Mouse (Mus musculus) heart, embryonic 10.5 days (tissue): ENCODE measurements around the gene Hoxd3. TPM values are rescaled to one million over a fixed set of nuclear protein-coding genes. Genes with fewer than 3 reads are reported as not detected.

Experiments
- DNase-seq: peaks from one replicate; pipeline ENCODE4 v3.0.0-alpha.2; 2017; ENCODE audit warnings: low spot score
- H3K27ac ChIP-seq: fragments of 300-500 bp; sonication (generic); 2 replicates; pipeline ENCODE4 v1.5.1; 2016; ENCODE audit warnings: mild to moderate bottlenecking
- H3K27me3 ChIP-seq: fragments of 300-500 bp; sonication (generic); 2 replicates; pipeline ENCODE4 v1.6.1; 2016; ENCODE audit warnings: mild to moderate bottlenecking; ENCODE audit not compliant: poor library complexity, insufficient read depth, severe bottlenecking
- H3K36me3 ChIP-seq: fragments of 300-500 bp; sonication (generic); 2 replicates; pipeline ENCODE4 v1.6.1; 2016; ENCODE audit warnings: mild to moderate bottlenecking, moderate library complexity
- H3K4me1 ChIP-seq: fragments of 300-500 bp; sonication (generic); 2 replicates; pipeline ENCODE4 v1.6.1; 2016; ENCODE audit warnings: mild to moderate bottlenecking
- H3K4me3 ChIP-seq: fragments of 300-500 bp; sonication (generic); 2 replicates; pipeline ENCODE4 v1.5.1; 2016; ENCODE audit warnings: mild to moderate bottlenecking, moderate library complexity
- H3K9me3 ChIP-seq: fragments of 300-500 bp; sonication (generic); 2 replicates; pipeline ENCODE4 v1.6.1; 2016; ENCODE audit warnings: mild to moderate bottlenecking, moderate library complexity
- WGBS: fragments of 180-500 bp; shearing (Covaris S2); methylation state at CpG from one replicate; pipeline ENCODE4 v1.1.7; 2016; 5-methylcytosine and 5-hydroxymethylcytosine counted together
- polyA plus RNA-seq: library from polyadenylated mRNA; unstranded; fragments of >200 nt; fragmentation: Nextera tagmentation; extraction: Ambion mirVana; gene quantifications from 2 replicates; pipeline ENCODE4 v1.2.1, GENCODE M21; 2016

The Hoxd3 gene
- 0.73 and 2.9 TPM in 2 replicates for polyA plus RNA-seq

DNA sequence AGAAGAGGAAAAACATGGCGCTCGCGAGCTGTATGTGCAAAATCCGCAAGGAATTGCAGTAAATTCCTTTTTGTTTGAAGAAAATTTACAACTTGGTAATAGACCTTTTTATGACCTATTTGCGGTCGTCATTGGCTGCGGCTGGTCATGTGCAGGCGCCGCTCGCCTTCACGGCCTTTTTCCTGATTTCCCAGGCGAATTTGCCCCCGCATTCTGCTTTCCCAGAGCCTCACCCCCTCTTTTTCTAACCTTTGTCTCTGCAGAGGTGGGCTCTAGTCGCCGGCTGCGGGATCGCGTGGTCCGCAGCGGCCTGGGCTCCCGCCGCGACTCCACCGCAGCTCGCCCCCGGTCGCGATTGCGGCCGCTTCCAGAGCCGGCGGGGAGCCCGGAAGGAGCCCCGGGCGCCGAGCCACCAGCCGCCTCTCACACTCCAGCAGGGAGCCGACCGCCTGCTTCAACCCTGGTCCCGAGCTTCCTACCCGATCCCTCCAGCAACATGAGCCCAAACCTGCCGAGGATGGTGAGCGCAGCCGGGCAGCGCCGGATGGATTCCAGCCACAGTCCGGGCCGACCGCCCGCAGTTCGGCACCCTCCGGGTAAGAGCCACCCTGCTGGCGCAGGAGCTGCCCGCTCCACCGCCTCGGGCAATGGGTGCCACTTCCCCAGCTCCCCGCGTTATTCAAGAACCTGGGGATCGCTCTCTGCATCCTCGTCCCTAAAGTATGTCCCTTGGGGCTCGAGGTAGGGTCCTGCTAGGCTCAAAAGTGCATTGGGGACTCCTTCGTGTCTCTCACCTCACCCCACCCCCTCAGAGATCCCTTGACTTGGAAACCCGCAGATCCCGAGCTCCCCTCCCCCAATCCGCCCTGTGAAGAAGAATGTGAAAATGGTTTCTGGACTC lies at the start of gene Hoxd3, which contains the start of gene Hoxd4:
Hoxd3 (plus strand) TSS at position 207 of the 901 bp plus-strand sequence.
Hoxd4 (plus strand) TSS at position 209 of the 901 bp plus-strand sequence.
- Histone ChIP-seq H3K27ac (peak within 1 kb of the TSS; percentile 59; the same call in 1 of the 2 replicates), H3K9me3 (no peaks in the 10 kb centered on the region), H3K4me3 (peak within 1 kb of the TSS; percentile 59), H3K27me3 (peaks cover 100% of the 10 kb centered on the region), H3K36me3 (no peaks in the 10 kb centered on the region), H3K4me1 (peaks cover 13% of the 10 kb centered on the region)
- DNase-seq = no peak
- WGBS = under 1% methylated on average over 65 of the region's 65 CpGs

DNA sequence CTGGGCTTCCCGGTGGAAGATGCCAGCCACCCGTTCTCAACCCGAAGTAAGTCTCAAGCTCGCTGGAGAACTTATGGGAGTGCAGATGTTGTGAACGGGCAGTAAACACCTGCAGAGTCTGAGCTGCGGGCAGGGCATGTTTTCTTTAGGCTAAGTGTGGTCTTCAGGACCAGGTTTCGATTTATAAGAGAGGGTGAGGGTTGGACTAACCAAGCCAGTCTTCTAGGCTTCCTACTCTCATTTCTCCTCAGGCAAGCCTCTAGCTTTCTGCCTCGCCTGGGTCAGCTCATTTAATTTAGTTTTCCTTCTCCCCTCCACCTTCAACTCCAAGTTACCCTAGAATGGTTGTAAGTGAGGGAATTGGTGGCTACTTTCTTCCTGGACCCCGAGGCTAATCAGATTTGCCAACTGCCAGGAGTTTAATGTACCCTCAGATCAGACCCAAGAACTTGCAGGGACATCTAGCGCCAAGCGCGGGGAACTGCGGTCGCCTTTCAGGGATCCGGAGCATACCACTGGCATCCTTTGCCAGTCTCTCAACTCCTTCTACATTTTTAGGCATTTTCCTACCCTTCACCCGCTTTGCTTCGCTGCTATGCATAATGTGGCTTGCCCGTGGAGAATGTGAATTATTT lies 48.3 kb upstream of the Hoxd3 start:
- Histone ChIP-seq H3K36me3 (no peaks in the 10 kb centered on the region), H3K27me3 (peaks cover 100% of the 10 kb centered on the region), H3K4me3 (no peak overlapping the region), H3K27ac (no peak overlapping the region), H3K4me1 (peaks cover 17% of the 10 kb centered on the region), H3K9me3 (no peaks in the 10 kb centered on the region)
- DNase-seq = peak; percentile 74
- 4% methylated on average over 18 of the region's 18 CpGs for WGBS

DNA sequence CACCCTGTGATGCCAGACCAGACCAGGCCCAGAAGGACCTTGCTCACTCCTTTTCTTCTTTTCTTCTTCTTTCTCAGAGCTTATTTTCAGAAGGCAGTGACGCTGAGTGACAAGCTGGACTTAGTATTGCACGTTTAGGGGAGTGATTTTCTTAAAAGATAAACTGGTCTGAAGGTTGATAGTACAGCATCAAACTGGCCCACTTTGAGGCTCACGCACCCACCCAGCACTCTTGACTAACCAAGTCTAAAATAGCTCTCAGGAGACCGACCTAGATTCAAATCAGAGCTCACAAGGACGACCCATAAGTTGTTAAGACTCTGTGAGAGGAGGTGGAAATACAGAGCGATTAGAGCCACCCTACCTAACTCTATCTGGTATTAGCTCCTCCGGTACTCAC lies 45.3 kb upstream of the Hoxd3 start:
- Histone ChIP-seq H3K4me3 (no peak overlapping the region), H3K4me1 (peaks cover 13% of the 10 kb centered on the region), H3K27me3 (peaks cover 100% of the 10 kb centered on the region), H3K27ac (no peak overlapping the region), H3K9me3 (no peaks in the 10 kb centered on the region), H3K36me3 (no peaks in the 10 kb centered on the region)
- peak; percentile 47 for DNase-seq
- 5% methylated on average over 7 of the region's 7 CpGs for WGBS

DNA sequence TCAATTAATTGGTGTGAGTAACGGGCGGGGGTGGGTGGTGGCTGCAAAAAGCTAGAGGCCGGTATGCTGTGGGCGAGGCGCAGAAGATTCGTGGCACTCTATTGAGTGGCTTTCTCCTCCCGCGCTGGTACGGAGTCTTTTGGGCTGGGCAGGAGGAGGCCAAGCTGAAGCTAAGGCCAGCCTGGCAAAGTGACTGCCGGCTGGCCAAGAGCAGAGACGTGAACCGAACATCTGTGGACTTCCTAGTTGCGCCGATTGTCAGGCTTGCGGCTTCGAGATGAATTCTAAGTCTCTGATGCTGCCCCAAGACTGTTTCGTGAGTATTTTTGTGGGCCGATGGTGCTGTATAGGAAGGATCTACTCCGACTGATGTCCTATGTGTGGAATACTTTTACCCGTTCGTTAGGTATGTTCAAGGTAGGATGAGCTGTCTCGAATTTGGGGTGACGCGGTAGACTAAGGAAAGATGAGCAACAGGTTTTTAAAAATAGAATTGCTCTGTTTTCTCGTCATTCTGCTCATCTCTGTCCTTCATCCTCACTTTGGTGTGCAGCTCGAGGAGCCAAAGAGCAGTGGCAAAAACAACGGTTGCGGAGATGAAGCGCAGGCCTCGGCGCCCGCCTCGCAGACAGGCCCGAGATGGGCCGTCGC lies 44.4 kb upstream of the Hoxd3 start:
- 1% methylated on average over 36 of the region's 36 CpGs for WGBS
- no peak overlapping the region for H3K27ac ChIP-seq
- H3K27me3 ChIP-seq = peaks cover 100% of the 10 kb centered on the region
- peak overlapping the region; percentile 54 for H3K4me3 ChIP-seq
- H3K9me3 ChIP-seq = no peaks in the 10 kb centered on the region
- H3K36me3 ChIP-seq = no peaks in the 10 kb centered on the region
- peaks cover 13% of the 10 kb centered on the region for H3K4me1 ChIP-seq
- DNase-seq = peak; percentile 76

DNA sequence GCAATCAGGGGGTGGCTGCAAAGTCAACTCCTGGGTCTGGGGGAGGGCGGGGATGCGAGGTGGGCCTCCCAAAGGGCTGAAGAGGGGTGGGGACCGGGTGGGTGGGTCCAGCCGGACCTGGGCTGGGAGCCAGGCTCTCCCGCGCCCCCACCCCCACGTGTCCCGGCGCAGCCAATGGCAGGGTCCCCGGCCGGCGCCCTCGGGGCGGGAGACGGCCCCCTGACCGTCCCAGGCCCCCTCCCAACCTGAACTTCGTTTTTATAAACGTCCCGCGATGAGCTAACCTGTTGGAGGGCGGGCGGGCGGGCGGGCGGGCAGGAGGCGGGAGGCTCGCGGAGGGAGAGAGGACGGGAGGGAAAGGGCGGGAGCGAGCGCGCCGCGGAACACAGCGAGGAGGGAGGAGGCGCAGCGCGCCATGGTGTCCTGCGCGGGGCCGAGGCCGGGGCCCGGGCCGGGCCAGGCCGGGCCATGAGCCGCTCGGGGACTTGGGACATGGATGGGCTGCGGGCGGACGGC lies 43.8 kb upstream of the Hoxd3 start, which contains the start of gene Hoxd13:
Hoxd13 (plus strand) TSS at position 469 of the 516 bp plus-strand sequence.
- H3K9me3 ChIP-seq = no peaks in the 10 kb centered on the region
- H3K27ac ChIP-seq = no peak within 1 kb of the TSS
- under 1% methylated on average over 48 of the region's 51 CpGs for WGBS
- H3K4me1 ChIP-seq = peaks cover 18% of the 10 kb centered on the region
- peaks cover 100% of the 10 kb centered on the region for H3K27me3 ChIP-seq
- peak within 1 kb of the TSS; percentile 54 for H3K4me3 ChIP-seq
- no peak for DNase-seq
- no peaks in the 10 kb centered on the region for H3K36me3 ChIP-seq

DNA sequence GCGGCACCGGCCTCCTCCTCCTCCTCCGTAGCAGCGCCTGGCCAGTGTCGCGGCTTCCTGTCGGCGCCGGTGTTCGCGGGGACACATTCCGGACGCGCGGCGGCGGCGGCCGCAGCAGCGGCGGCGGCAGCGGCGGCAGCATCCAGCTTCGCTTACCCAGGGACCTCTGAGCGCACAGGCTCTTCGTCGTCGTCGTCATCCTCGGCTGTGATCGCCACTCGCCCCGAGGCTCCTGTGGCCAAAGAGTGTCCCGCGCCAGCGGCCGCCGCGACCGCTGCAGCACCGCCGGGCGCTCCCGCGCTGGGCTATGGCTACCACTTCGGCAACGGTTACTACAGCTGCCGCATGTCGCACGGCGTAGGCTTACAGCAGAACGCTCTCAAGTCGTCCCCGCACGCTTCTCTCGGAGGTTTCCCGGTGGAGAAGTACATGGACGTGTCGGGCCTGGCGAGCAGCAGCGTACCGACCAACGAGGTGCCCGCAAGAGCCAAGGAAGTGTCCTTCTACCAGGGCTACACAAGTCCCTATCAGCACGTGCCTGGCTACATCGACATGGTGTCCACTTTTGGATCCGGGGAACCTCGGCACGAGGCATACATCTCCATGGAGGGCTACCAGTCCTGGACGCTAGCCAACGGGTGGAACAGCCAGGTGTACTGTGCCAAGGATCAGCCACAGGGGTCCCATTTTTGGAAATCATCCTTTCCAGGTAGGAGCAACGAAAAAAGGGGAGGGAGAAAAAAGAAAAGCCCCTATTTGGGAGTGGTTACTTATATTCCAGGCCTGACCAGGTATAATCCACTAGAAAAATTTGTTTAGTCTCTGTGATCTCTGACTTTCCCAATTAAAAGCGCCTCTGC lies 43.1 kb upstream of the Hoxd3 start:
- Histone ChIP-seq H3K9me3 (no peaks in the 10 kb centered on the region), H3K4me1 (peaks cover 19% of the 10 kb centered on the region), H3K36me3 (no peaks in the 10 kb centered on the region), H3K4me3 (peak overlapping the region; percentile 54), H3K27me3 (peaks cover 100% of the 10 kb centered on the region), H3K27ac (no peak overlapping the region)
- WGBS = under 1% methylated on average over 67 of the region's 74 CpGs
- peak; percentile 78 for DNase-seq

DNA sequence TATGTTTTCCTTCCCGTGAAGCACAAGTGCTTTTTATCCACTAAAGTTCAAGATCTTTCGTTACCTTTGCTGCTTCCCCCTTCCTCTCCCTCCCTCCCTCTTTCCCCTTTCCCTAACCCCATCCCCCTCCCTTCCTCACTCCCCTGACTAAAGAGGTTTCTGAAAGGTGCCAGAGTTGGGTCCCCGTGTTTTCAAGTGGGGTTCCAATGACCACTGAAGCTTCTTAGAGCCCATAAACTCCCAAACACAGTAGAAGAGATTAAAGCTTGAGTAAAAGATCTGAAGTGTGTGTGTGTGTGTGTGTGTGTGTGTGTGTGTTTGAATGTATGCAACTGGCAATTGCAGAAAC lies 42.5 kb upstream of the Hoxd3 start:
- peaks cover 21% of the 10 kb centered on the region for H3K4me1 ChIP-seq

DNA sequence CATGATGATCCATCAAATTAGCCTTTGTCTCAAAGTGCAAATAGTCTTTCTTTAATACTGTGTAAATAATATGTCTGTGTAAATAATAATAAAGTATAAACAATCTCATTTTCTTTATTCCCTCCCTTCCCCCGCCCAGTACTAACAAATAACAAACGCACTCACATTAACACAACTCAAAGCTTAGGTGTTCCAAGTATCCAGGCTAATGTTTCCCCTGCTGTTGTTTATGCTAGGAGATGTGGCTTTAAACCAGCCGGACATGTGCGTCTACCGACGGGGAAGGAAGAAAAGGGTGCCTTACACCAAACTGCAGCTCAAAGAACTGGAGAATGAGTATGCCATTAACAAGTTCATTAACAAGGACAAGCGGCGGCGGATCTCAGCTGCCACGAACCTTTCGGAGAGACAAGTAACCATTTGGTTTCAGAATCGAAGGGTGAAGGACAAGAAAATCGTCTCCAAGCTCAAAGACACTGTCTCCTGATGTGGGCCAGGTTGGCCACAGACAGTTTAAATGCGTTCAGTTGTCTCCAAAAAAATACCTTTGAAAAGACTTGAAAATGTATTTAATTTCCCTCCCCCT lies 42.0 kb upstream of the Hoxd3 start:
- H3K9me3 ChIP-seq = no peaks in the 10 kb centered on the region
- WGBS = 2% methylated on average over 14 of the region's 14 CpGs
- peak; percentile 47 for DNase-seq
- peaks cover 100% of the 10 kb centered on the region for H3K27me3 ChIP-seq
- no peak overlapping the region for H3K4me3 ChIP-seq
- no peaks in the 10 kb centered on the region for H3K36me3 ChIP-seq
- no peak overlapping the region for H3K27ac ChIP-seq
- peaks cover 24% of the 10 kb centered on the region for H3K4me1 ChIP-seq

More for the DNA sequence above, 42.5 kb upstream of the Hoxd3 start:
- Histone ChIP-seq H3K4me3 (no peak overlapping the region), H3K27me3 (peaks cover 100% of the 10 kb centered on the region), H3K27ac (no peak overlapping the region), H3K9me3 (no peaks in the 10 kb centered on the region), H3K36me3 (no peaks in the 10 kb centered on the region)
- DNase-seq = peak; percentile 59
- 0% methylated on average over 3 of the region's 3 CpGs for WGBS

DNA sequence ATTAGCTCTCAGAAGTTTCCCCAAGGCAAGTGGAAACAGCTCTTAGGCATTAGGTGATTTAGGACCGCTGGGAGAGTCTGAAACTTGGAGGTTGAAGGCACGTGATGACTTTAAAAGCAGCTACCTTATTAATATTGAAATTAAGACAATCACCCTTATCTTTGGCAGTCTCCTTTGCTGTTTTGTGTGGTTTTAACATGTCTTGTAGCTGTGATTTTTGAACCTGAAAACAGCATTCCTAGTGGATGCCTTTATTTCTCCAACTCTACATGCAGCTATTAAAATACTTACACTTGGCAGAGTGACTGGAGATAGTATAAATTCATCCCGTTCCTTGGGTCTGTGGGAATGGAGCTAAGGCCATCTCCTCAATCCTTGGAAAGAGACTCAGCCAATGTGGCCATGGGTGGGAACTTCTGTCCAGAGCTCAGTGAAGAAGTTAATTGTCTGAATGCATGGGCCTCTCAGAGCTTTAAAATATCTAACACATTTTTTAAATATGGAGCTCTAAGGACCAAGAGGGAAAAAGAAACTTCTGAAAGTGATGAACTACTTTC lies 41.0 kb upstream of the Hoxd3 start:
- Histone ChIP-seq H3K9me3 (no peaks in the 10 kb centered on the region), H3K27ac (no peak overlapping the region), H3K4me1 (peaks cover 32% of the 10 kb centered on the region), H3K27me3 (peaks cover 100% of the 10 kb centered on the region), H3K36me3 (no peaks in the 10 kb centered on the region), H3K4me3 (no peak overlapping the region)
- peak; percentile 47 for DNase-seq
- 2% methylated on average over 3 of the region's 3 CpGs for WGBS

DNA sequence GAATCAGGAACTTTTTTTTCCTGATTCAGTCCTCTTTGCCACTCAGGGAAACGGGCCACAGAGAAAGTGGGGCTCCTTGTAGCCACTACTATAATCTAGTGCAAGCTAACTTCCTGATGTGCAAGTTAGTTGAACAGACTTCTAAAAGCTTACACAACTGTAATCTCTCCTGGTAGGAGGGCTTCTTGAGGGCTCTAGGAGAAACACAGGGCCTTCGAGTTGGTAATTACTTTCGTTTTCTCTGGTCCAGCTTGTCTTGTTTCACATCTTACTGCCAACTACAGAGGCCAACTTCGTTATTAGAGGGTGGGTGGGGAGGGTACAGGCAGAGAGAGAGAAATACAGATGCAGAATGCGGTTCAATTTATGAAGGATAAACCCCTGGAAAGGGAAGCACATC lies 39.9 kb upstream of the Hoxd3 start:
- peak; percentile 71 for DNase-seq
- 4% methylated on average over 5 of the region's 5 CpGs for WGBS
- Histone ChIP-seq H3K9me3 (no peaks in the 10 kb centered on the region), H3K4me3 (no peak overlapping the region), H3K27me3 (peaks cover 100% of the 10 kb centered on the region), H3K36me3 (no peaks in the 10 kb centered on the region), H3K27ac (no peak overlapping the region), H3K4me1 (peaks cover 34% of the 10 kb centered on the region)

DNA sequence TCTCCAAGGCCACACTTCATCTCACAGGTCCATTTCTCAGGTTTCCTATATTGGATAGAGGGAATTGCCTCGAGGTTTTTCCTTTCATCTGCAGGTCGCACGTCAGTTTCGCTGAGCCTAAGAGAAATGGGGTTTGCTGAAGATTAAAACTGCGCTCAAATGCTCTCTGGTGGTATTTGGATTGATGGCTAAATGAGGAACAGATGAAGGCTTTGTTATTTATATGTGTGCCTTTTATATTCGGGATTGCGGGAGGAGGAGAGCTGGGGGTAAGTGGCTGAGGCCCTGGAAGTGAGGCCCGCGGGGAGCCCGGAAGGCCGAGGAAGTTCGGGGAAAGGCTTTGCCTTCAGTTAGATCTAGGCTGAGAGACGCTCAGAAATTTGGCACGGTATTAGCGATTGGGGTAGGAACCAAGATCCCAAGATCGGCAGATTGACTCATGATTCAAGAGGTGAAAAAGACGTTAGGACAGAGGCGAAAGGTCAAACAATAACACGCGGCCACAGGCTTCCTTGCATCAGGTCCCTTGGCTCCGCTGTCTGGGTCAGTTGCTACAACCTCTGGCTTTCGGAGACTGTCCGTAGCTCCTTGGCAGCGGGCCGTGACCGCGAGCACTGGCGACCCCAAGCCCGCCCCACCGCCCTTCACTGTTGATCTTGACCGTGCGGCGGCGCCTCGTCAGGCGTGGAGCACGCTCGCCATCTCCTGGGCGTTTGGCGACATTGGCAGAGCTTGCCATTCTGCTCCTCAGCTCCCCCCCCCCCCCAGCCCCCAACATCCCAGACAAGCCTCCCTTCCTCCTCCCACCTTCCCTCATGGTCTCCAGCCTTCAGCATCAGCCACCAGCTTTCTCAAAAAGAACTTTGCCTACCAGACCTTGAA lies 39.0 kb upstream of the Hoxd3 start:
- no peaks in the 10 kb centered on the region for H3K36me3 ChIP-seq
- peaks cover 33% of the 10 kb centered on the region for H3K4me1 ChIP-seq
- H3K9me3 ChIP-seq = no peaks in the 10 kb centered on the region
- H3K27me3 ChIP-seq = peaks cover 100% of the 10 kb centered on the region
- under 1% methylated on average over 40 of the region's 40 CpGs for WGBS
- H3K4me3 ChIP-seq = peak overlapping the region; percentile 42
- DNase-seq = peak; percentile 81
- no peak overlapping the region for H3K27ac ChIP-seq
